Mouse (Mus musculus): ENCODE measurements at regions not wholly inside any gene's neighbourhood (a gene's known extent, or its start where the extent isn't known, plus 50 kb on each side); places are given as distances from the start of the nearest gene placed in this dataset.

DNA sequence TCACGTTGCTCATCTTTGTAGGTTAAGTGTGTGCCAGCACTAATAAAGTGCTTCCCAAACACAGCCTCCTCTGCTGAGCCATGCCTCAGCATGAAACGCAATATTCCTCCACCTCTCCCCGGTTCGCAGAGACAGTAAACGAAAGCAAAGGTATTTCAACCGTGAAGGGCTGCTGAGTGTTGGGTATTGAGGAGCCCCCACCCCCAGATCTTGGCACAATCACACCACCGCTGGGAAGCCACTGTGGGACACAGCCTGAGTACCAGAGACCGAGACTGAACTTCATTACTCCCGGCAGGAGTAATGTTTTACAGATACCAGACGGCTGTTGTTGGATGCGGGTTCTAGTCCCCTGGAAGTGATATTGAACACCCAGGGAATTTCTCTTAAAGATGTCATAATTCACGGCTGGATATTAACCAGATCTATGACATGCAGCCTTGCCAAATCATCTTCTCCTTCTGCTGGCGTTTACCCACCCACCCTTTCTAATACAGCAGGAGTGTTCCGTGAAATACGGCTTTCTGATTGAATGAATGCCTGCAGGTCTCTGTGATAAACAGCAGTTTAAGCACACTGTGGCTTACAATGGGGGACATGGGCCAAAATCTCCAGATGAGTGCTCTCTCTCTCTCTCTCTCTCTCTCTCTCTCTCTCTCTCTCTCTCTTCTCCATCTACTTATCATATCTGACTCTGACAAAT is 328.9 kb downstream of the Pax1 start:
- no peak for TF ChIP-seq CTCF (IDR thresholded peaks at IDR 0.05)
- no peak for TF ChIP-seq EP300 (IDR thresholded peaks at IDR 0.05)
